Mouse (Mus musculus) hematopoietic stem cell, adult 5-6 weeks (primary cell): Measurements from ENCODE around the gene Dusp5. TPM values are rescaled to one million over a fixed set of nuclear protein-coding genes. Genes with fewer than 3 reads are reported as not detected.
"Not testable (repeated sequence)": the region's sequence is repeated elsewhere in the genome, so short reads cannot be mapped to it uniquely, and the experiment has no call there.

Source experiments
- ATAC-seq, 2 experiments: fragments of 125-278 bp in 1 of 2; replicated peaks in 1 of 2; 2 replicates each; pipeline ENCODE4 v1.8.0; 2016 to 2017; ENCODE audit warnings: inconsistent platforms in 2 of 2, mild to moderate bottlenecking in 2 of 2, moderate number of reproducible peaks in 2 of 2, low read depth in 1 of 2, moderate TSS enrichment in 1 of 2; ENCODE audit not compliant: low FRiP score in 2 of 2, poor library complexity in 2 of 2, severe bottlenecking in 2 of 2, insufficient read depth in 1 of 2, low TSS enrichment in 1 of 2
- total RNA-seq: library from RNA; stranded (forward); fragments of 172-1452, 232-1000 nt; gene quantifications from 2 replicates; pipeline ENCODE4 v1.2.3, GENCODE M21; 2017

Gene Dusp5
- total RNA-seq, 1 experiment from 2014 or later: 102 TPM

- ATAC-seq: not testable (repeated sequence)
Observed at GRCm38 (mm10) chr19:53588968-53589367, 60.1 kb downstream of the Dusp5 start, which contains the start of gene Nutf2-ps1. Gene Nutf2-ps1 (minus strand): TSS chr19:53589068.

Other genes starting within 250 kb of the Dusp5 start
- 58.9 and 75.6 TPM in 2 replicates for gene Mxi1, start 218.6 kb upstream of the Dusp5 start, total RNA-seq
- not detected in 2 replicates for gene Gm10197, start 157.3 kb upstream of the Dusp5 start, total RNA-seq
- gene Smndc1, start 138.5 kb upstream of the Dusp5 start, total RNA-seq: 42.6 and 43.6 TPM in 2 replicates
- gene Nutf2-ps1, start 60.0 kb downstream of the Dusp5 start, total RNA-seq: 95.6 and 160 TPM in 2 replicates
- gene Smc3, start 71.3 kb downstream of the Dusp5 start, total RNA-seq: 149 and 174 TPM in 2 replicates
- gene Rbm20, start 148.2 kb downstream of the Dusp5 start, total RNA-seq: 0.06 TPM in 1 of 2 replicates, not detected in the other